Mouse (Mus musculus) embryonic fibroblast, embryonic 13.5 days (primary cell): Measurements from ENCODE around the gene Tek.

Source experiments
- CTCF ChIP-seq: IDR thresholded peaks from 2 replicates; pipeline ENCODE4 v1.5.1; 2011; ENCODE audit warnings: mild to moderate bottlenecking, control low read depth, low read length, moderate library complexity, borderline replicate concordance; ENCODE audit not compliant: insufficient read depth
- POLR2A ChIP-seq: IDR thresholded peaks from 2 replicates; pipeline ENCODE4 v1.6.1; 2011; ENCODE audit warnings: low read depth, mild to moderate bottlenecking, control low read depth, low read length, moderate library complexity

- no peak for TF ChIP-seq POLR2A
- no peak for TF ChIP-seq CTCF
Observed at GRCm38 (mm10) chr4:94732721-94733120, 6.4 kb upstream of the Tek start.
